Mouse (Mus musculus) heart, adult 11 months (tissue): ENCODE results near the gene Usp21.
A peak's percentile ranks its signal among the peaks of the same experiment; 100 is the strongest.

ENCODE experiments used
- DNase-seq: peaks from one replicate; pipeline ENCODE4 v3.0.0; 2022

The Usp21 gene

DNA sequence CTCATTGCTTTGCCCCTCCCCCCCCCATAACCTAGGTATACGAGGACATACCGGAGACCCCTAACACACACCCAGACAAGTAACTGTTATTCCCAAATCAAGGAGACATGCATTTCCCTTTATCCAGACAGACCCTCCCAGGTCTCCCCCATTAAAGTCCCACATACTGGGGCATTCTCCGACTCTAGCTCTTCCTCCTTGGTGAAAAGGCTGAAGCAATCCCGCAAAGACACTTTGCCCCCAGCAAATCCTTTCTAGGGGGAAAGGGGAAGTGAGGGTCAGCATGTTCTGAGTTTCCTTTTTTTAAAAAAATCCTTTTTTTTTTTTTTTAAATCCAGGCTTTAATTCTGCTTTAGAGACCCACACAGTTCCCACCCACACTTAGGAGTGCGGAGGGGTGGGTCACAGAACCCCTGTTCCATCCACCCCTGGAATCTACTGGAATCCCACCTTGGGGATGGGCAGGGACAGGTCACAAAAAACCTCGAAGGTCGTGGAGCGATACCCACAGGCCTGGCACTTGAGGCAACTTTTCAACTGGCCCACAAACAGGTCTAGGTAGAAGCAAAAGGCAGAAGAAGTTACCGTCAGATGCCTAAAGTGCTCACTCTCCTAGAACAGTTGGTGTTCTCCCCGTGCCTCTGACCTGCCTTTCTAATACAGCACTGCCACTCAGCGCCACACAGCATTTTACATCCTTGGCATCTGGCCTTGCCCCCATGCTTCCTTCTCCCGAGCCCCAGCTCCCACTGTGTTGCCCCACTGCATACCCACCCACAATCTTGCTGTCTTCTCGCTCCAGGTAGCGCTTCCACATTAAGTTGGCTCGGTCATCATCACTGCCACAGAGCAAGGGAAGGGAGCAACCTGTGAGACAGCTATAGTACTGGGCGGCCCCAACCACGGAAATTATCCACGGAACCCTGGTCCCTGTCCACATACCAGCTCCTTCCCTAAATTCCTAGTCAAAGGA is 4.3 kb downstream of the Usp21 start:
- peak; percentile 91 for DNase-seq

GRCm38 (mm10) chr1:171282086-171282805 is 5.5 kb downstream of the Usp21 start:
- DNase-seq, result peak; percentile 93

- no peak for DNase-seq
Observed at GRCm38 (mm10) chr1:171281528-171281923, 6.3 kb downstream of the Usp21 start.

- peak; percentile 100 for DNase-seq
Observed at GRCm38 (mm10) chr1:171280916-171281527, 6.8 kb downstream of the Usp21 start, which contains the start of gene Ppox. Gene Ppox (minus strand): TSS chr1:171281186.

DNA sequence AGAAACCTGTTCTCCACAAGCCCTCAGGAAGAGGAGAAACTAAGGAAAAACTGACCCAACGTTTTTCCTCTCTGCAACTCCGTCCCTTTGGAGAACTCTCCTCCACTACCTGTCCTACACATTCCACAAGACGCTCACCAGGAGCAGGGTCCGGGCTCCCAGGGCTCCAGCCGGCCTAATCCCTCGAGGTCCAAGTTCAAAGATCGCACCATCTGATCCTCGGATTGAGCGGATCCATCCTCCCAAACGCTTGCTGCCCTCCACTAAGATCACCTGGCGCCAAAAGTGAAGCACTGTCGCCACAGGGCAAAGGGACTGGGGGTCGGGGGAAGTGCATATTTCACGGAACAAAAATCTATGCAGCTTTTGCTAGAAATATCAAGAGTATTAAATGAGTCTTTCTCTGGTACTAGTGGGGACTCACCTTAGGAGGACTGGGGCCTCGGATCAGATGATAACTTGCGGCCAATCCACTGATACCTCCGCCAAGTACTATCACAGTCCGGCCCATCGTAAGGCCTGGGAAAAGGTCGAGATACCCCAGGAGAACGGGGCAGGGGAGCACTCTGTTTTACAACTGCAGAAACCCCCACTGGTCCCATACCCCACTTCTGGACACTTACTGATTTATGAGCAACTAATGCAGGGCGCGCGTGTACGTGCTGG is 7.4 kb downstream of the Usp21 start:
- DNase-seq, result peak; percentile 92

DNA sequence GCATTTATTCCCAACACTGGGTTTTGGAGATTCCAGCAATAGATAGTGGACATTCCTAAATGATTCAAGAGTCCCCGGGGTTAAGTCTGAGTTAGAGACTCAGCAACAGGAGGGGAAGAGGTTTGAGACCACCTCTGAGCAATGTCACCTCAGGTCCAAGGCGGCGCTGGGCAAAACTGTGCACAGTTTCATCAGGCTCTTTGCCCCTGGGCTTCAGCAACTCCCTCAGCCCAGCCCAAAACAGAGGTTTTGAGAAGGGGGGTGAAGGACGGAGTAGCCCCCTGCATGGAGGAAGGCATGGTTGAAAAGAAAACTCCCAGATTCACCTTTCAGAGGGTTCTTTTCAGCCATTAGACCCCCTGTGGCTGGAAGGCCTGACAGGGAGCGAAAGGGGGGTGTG is 8.1 kb downstream of the Usp21 start:
- DNase-seq, result no peak

- DNase-seq, result peak; percentile 87
Observed at GRCm38 (mm10) chr1:171279012-171279705, 8.6 kb downstream of the Usp21 start.

- DNase-seq, result peak; percentile 84
Observed at GRCm38 (mm10) chr1:171278436-171278835, 9.4 kb downstream of the Usp21 start.

- DNase-seq, result no peak
Observed at GRCm38 (mm10) chr1:171277736-171278135, 10.1 kb downstream of the Usp21 start.

GRCm38 (mm10) chr1:171276110-171276748 is 11.6 kb downstream of the Usp21 start:
- DNase-seq, result peak; percentile 93

- DNase-seq, result peak; percentile 84
Observed at GRCm38 (mm10) chr1:171275144-171275734, 12.6 kb downstream of the Usp21 start.

DNA sequence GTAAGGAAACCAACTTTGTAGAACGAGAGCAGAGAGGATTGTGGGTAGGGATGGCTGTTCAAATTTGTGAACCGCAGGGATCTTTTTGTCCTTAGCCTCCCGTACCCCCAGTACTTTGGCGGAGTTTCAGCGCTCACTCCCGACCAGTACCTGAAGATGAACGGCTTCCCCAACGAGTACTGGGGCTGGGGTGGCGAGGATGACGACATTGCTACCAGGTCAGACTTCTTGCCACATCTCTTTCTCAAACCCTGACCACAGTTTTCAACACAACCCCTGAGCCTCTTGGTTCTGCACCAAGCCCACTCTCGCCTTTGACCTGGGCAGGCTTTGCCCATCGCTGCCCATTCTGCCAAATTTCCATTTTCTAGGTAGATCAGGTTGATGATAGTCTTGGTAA is 13.6 kb downstream of the Usp21 start:
- DNase-seq, result peak; percentile 87

GRCm38 (mm10) chr1:171272086-171272485 is 15.7 kb downstream of the Usp21 start:
- DNase-seq, result peak; percentile 87

DNA sequence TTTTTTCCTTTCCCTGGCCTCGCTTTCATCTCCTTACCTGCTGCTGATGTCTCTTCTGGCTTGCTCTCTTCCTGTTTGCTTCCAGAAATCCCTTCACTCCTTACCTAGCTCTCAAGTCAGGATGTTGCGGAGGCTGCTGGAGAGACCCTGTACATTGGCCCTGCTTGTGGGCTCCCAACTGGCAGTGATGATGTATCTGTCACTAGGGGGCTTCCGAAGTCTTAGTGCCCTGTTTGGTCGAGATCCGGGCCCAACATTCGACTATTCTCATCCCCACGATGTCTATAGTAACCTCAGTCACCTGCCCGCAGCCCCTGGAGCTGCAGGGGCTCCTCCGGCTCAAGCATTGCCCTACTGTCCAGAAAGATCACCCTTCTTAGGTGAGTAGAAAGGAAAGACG is 16.2 kb downstream of the Usp21 start:
- DNase-seq, result no peak

DNA sequence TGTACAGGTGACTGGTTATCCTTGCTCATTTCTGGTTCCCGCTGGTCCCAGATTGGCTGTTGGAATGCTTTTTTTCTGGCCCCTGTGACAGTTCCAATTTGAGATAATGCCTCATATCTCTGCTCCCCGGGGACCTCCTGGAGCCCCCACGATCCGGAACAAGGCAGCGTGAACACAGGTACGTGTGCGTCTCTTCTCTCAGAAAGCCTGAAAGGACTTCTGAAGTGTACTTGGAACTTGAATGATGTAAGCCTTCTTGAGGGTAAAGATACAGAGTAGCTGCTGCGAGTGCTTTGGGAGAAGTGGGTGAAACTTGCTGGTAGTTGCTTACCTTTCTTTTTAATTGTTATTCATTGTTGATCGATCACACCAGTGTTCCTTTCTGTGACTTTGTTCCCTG is 16.6 kb downstream of the Usp21 start:
- DNase-seq, result no peak

DNA sequence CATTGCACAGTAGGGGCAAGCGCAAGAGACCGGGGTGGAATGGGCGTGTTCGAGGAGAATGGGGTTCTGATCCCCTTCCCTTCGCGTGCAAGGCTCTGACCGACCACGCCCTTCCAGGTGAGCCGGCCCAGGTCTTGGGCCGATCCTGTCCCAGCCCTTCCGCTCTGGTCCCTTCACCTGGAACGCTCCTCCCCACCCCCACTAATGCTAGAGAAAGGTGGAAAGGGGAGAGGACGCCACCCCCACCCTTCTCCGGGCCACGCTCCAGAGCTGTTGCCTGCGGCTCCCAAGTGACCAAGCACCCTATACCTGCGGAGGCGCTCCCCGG is 17.3 kb downstream of the Usp21 start:
- DNase-seq, result no peak

GRCm38 (mm10) chr1:171269848-171270572 is 17.8 kb downstream of the Usp21 start, which contains the start of gene B4galt3:
Gene B4galt3 (plus strand): TSS chr1:171270328.
- DNase-seq, result peak; percentile 99

GRCm38 (mm10) chr1:171268341-171268740 is 19.4 kb downstream of the Usp21 start:
- no peak for DNase-seq

DNA sequence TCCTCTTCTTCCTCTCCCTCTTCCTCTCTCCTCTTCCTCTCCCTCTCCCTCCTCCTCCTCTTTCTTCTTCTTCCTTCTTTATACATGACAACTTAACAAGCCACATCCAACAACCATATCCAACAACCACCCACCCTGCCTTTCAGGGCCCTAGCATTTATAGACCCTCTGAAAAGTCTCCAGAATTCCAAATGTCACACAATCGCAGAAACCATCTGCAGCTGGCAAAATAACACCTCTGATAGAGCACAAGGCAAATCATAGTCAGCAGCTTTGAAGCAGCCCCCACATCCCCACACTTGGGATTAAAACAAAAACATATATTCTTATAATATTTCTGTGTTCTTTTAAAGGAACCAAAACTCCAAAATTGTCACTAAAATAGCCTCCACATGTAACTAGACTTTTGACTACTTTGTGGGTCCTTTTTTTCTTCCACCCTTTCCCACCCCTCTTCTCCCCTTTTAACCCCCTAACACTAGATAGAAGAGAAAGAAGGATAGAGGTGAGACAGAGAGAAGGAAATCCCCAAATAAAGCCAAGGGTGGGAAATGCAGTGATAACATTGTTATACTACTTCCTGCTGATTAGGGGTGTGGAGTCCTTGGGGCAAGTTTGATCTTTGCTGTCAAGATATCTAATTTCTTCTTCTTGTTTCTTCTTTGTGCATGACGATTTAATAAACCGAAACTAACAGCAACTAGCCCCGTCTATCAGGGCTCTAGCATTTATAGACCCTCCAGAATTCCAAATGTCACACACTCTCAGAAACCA is 21.6 kb downstream of the Usp21 start:
- no peak for DNase-seq
